Mouse (Mus musculus): ENCODE measurements around the gene Gm10382. TPM values are rescaled to one million over a fixed set of nuclear protein-coding genes. Genes with fewer than 3 reads are reported as not detected.

Gene Gm10382
- total RNA-seq, 2 experiments from 2014 or later: 0.28 to 0.48 TPM

DNA sequence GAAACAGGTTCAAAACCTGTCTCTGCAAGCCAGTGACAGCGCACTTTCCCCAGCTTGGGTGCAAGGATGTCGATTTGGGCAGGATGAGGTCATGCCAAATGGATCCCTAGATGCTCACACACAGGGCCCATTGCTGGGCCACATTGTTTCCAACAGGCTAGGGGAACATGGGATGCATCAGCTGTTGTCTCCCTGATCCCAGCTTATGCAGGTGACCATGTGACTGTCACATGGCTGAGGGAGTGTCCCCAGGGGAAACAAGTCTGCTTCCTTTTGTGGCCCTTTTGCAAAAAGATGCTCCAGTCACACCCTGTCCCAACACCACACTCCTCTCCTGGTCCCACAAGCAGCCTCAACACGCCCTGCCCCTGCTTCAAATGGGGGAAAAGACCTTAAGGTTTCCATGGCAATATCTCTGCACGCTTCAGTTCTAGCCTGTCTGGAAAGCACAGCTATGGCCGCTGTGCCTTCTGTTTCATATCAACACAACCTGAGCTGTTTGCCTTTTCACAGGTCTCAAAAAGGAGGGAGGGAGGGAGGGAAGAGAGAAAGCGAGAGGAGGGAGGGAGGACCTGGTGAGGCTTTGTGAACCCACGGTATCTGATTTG, 34.1 kb upstream of the Gm10382 start:
- DNase-seq (ENCODE audit: extremely low spot score in 1 of 2, low spot score in 2 of 2): no peak
- H3K4me3 ChIP-seq: no peak overlapping the region
- intact Hi-C loops (cut with DNase I): no loop called here
- TF ChIP-seq CTCF (IDR thresholded peaks at IDR 0.05): no peak
- no peak overlapping the region for H3K27ac ChIP-seq

DNA sequence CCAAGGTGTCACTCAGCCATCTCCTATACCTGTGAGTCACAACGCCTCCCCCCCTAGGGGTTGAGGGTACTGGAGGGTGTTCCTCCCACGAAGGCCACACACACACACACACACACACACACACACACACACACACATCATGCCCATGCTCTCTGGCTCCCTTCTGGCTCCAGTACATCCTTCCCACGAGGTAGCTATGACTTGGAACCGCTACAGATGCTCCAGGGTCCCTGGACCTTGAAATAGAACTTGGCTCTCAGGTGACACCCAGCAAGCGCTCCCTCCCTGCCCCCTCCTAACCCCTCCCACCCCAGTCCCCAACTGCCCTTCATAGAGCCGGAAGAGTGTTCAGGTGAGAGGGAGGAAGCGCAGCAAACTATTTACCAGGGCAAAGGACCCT, 33.5 kb upstream of the Gm10382 start:
- no peak overlapping the region for H3K27ac ChIP-seq
- no peak for TF ChIP-seq CTCF (IDR thresholded peaks at IDR 0.05)
- H3K4me3 ChIP-seq: no peak overlapping the region
- no peak for DNase-seq (ENCODE audit: extremely low spot score in 1 of 2, low spot score in 2 of 2)
- intact Hi-C loops (cut with DNase I): no loop called here

DNA sequence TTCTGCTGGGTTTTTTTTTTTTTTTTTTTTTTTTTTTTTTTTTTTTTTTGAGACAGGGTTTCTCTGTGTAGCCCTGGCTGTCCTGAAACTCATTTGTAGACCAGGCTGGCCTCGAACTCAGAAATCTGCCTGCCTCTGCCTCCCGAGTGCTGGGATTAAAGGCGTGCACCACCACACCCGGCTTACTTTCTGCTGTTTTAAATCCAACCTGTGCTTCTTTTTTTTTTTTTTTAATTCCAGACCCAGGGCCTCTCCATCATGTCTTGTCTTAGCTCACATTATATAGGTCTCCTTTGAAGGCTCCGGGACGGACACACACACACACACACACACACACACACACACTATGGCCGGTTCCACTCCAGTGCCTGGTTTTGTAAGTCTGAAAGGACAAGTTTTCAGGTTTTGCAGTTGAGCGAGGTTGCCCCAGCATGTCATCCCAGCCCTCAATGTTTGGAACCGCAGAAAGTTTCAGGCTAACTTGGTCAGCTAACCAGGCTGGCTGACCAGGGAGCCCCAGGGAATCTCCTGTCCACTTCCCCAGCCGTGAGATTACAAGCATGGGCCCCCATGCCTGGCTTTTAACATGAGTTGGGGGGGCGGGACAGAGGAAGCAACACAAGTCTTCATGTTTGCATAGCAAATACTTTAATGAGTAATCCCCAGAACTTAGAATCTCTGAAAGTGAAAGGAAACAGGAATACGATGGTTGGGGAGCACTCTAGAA, 31.4 kb upstream of the Gm10382 start:
- no peak for DNase-seq (ENCODE audit: extremely low spot score in 1 of 2, low spot score in 2 of 2)
- intact Hi-C loops (cut with DNase I): no loop called here
- H3K27ac ChIP-seq: no peak overlapping the region
- H3K4me3 ChIP-seq: no peak overlapping the region
- TF ChIP-seq CTCF (IDR thresholded peaks at IDR 0.05): no peak

DNA sequence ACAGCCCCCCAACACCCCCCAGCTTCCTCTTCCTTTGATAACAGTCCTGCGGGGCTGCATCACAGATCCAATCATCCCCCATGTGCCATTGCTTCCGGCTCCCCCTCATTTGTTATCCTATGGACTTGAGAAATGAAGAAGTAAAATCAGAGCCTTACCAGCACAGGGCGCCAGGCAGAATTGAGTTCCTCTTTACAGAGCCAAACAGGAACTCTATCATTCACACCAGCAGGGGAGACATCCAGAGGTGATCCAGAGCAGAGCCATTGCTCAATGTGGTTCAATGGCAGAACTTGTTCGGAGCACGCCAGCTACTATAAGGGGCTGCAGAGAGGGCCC, 30.9 kb upstream of the Gm10382 start:
- no peak for DNase-seq (ENCODE audit: extremely low spot score in 1 of 2, low spot score in 2 of 2)
- no peak for TF ChIP-seq CTCF (IDR thresholded peaks at IDR 0.05)
- intact Hi-C loops (cut with DNase I): no loop called here
- H3K4me3 ChIP-seq: no peak overlapping the region
- H3K27ac ChIP-seq: no peak overlapping the region

DNA sequence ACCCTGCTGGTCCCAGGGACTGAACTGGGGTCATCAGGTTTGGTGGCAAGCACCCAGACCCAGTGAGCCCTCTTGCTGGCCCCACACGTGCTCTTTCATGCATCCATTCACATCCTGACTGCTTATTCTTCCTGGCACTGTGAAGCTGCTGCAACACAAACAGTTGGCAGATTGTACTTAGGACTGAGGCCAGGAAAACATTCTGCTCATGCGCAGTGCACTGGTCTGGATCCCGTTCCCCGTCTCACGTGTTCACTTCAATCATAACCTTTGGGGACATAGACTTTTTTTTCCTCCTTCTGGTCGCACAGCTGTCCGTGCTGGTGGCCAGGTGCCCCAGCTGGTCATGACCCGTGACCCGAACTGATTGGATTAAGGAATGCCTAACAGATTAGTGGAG, 28.6 kb upstream of the Gm10382 start:
- intact Hi-C loops (cut with DNase I): loop anchor here (10.0 kb wide), 1 partner anchor 186 kb away; the partner anchor contains the start of gene Ncor2
- Histone ChIP-seq H3K4me3 (no peak overlapping the region), H3K27ac (no peak overlapping the region)
- DNase-seq (ENCODE audit: extremely low spot score in 1 of 2, low spot score in 2 of 2): no peak
- TF ChIP-seq CTCF (IDR thresholded peaks at IDR 0.05): no peak

DNA sequence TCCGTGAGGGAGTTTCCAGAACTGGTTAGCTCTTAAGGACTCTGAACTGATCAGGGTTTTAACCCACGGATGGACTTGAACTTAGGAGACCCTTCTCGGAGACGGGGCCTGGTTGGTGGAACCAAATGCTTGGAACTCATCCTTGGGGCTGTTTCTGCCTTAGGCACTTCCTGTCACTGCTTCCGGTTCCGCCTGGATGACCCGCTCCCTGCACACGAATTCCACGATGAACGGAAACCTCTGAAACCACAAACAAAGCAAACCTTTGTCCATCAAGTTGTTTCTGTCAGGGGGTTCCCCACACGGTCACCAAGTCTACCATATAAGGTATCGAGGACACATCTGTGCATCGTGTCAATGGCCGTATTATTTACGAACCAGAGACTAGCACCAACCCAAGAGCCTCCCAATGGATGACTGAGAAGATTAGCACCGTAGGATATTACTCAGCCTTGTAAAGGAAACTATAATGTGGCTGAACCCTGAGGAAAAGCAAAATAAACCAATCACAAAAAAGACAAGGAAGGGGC, 28.1 kb upstream of the Gm10382 start:
- no peak overlapping the region for H3K27ac ChIP-seq
- H3K4me3 ChIP-seq: no peak overlapping the region
- intact Hi-C loops (cut with DNase I): loop anchor here (10.0 kb wide), 1 partner anchor 186 kb away; the partner anchor contains the start of gene Ncor2
- TF ChIP-seq CTCF (IDR thresholded peaks at IDR 0.05): no peak
- DNase-seq (ENCODE audit: extremely low spot score in 1 of 2, low spot score in 2 of 2): no peak

DNA sequence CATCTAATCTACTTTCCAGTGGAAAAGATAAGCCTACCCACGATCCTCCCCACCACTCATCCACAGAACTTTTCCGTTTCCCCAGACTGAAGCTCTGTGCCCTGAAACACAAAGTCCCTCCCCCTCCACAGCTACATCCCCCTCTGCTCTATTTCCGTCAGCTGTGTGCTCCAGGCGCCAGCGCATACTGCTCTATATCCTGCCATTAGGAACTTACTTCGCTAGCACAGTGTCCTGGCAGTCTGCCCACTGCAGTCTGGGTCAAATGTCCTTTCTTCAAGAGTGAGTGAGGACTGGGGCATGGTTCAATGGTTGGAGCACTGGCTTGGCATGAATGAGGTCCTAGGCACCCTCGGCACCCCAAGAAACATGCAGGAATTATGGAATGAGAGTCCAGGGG, 25.2 kb upstream of the Gm10382 start:
- no peak for DNase-seq (ENCODE audit: extremely low spot score in 1 of 2, low spot score in 2 of 2)
- no peak overlapping the region for H3K27ac ChIP-seq
- intact Hi-C loops (cut with DNase I): loop anchor here (10.0 kb wide), 1 partner anchor 189 kb away; the partner anchor contains the start of gene Ncor2
- H3K4me3 ChIP-seq: no peak overlapping the region
- no peak for TF ChIP-seq CTCF (IDR thresholded peaks at IDR 0.05)

DNA sequence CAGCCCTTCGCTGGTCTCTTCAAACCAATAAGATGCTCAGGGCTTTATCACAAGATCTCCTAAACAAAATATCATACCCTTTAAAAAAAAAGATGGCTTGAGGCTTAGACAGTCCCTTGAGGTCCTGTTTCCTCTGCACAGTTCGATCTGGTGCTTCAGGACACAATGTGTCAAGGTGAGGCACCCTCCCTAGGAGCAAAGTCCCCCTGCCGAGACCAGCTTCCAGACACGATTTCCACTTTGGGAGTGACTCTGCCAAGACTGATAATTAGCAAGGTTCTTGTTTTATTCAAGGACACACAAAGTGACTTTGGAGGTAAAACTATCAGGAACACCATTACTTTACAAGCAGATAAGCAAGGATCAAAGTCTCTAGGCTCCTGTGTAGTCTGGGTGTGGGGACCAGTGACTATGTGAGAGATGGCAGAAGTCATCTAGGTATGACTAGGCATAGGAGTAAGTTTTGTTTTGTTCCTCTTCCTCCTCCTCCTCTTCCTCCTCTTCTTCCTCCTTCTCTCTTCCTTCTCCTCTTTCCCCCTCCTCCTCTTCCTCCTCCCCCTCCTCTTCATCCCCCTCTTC, 24.2 kb upstream of the Gm10382 start:
- Histone ChIP-seq H3K27ac (no peak overlapping the region), H3K4me3 (no peak overlapping the region)
- DNase-seq (ENCODE audit: extremely low spot score in 1 of 2, low spot score in 2 of 2): no peak
- intact Hi-C loops (cut with DNase I): loop anchor here (5.0 to 10.0 kb wide), 2 partner anchors 190 to 458 kb away; partner anchors contain the start of gene Ncor2
- no peak for TF ChIP-seq CTCF (IDR thresholded peaks at IDR 0.05)

DNA sequence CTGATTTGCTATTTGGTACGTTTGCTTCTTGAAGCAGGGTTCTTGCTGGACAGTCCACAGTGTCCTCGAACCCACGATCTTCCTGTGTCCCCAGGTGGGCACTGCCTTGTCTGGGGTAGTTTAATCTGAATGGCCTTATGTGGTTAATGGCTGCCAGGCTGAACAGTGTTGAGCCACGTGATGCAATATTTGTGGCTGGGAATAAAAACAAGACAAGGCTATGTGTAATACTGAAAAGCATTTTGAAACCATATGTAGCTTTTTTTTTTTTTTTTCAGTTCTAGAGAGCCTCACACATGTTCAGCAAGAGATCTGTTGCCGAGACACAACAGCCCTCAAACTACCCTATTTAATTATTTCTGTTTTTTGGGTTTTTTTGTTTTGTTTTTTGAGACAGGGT, 21.0 kb upstream of the Gm10382 start:
- intact Hi-C loops (cut with DNase I): loop anchor here (2.0 to 10.0 kb wide), 3 partner anchors 89 to 461 kb away; partner anchors contain the start of gene Ncor2
- TF ChIP-seq CTCF (IDR thresholded peaks at IDR 0.05): no peak
- H3K27ac ChIP-seq: no peak overlapping the region
- H3K4me3 ChIP-seq: no peak overlapping the region
- DNase-seq (ENCODE audit: extremely low spot score in 1 of 2, low spot score in 2 of 2): no peak

DNA sequence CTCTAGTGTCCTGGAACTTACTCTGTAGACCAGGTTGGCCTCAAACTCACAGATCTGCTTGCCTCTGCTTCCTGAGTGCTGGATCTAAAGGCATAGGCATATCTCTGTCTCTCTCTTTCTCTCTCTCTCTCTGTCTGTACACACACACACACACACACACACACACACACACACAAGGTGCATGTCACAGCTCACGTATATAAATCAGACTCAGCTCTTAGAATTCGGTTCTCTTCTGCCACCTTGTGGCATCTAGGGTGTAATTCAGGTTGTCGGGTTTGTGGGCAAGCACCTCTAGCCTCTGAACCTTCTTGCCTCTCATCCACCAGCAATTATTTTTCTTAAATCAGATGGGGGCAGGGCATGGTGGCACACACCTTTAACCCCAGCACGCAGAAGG, 20.6 kb upstream of the Gm10382 start:
- intact Hi-C loops (cut with DNase I): loop anchor here (2.0 to 10.0 kb wide), 3 partner anchors 90 to 461 kb away; partner anchors contain the start of gene Ncor2

DNA sequence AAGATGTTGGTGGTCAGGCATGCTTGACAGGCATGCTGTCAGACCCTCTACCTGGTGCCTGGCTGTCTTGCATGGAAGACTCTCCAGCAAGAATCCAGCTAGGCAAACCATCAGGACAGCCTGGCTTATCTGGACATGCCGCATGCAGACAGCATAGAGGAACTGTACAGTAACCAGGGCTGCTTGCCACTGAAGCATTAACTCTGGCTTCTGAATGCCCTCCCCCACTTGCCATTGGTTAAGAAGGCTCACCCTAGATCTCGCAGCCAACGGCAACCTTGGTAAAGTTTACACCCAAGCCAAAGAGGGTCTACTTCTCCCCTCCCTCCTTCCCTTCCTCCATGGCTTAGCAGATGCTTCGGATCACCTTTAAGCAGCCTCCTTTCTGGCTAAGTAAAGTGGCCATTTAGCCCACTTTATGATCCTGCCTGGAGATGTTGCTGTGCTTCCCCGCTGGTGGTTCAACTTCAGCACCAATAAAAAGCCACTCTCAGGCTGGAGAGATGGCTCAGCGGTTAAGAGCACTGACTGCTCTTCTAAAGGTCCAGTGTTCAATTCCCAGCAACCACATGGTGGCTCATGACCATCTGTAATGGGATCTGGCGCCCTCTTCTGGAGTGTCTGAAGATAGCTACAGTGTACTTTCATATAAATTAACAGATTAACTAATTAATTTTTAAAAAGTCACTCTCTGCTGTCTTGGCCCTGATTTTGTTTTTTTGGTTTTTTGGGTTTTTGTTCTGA, 18.0 kb upstream of the Gm10382 start:
- intact Hi-C loops (cut with DNase I): no loop called here
- peak; percentile 28 for TF ChIP-seq CTCF (IDR thresholded peaks at IDR 0.05)
- no peak for DNase-seq (ENCODE audit: extremely low spot score in 1 of 2, low spot score in 2 of 2)
- no peak overlapping the region for H3K4me3 ChIP-seq
- no peak overlapping the region for H3K27ac ChIP-seq

More for the DNA sequence above, 20.6 kb upstream of the Gm10382 start:
- DNase-seq (ENCODE audit: extremely low spot score in 1 of 2, low spot score in 2 of 2): peak; percentile 68 to 70
- no peak overlapping the region for H3K4me3 ChIP-seq
- H3K27ac ChIP-seq: no peak overlapping the region
- peak; percentile 67 for TF ChIP-seq CTCF (IDR thresholded peaks at IDR 0.05)

All from left cerebral cortex, adult 2 months (tissue).